Mouse (Mus musculus): ENCODE measurements at regions not wholly inside any gene's neighbourhood (a gene's known extent, or its start where the extent isn't known, plus 50 kb on each side); places are given as distances from the start of the nearest gene placed in this dataset.

GRCm38 (mm10) chr1:137847311-137847923, 328.1 kb downstream of the Ptprc start:
- H3K36me3 ChIP-seq = no peaks in the 10 kb centered on the region
- peaks cover 4% of the 10 kb centered on the region; the same call in 1 of the 2 replicates for H3K4me1 ChIP-seq
- H3K4me3 ChIP-seq = no peak overlapping the region
- no peaks in the 10 kb centered on the region for H3K27me3 ChIP-seq
- ATAC-seq (replicated peaks) = peak; percentile 92
- H3K9ac ChIP-seq (replicated peaks) = no peak overlapping the region
- H3K27ac ChIP-seq (replicated peaks) = peak overlapping the region; percentile 85
- no peaks in the 10 kb centered on the region for H3K9me3 ChIP-seq
- H3K4me2 ChIP-seq (replicated peaks) = no peak overlapping the region
- whole genome bisulfite sequencing = 59% methylated on average over 10 of the region's 10 CpGs

GRCm38 (mm10) chr1:137846857-137847256, 328.7 kb downstream of the Ptprc start:
- Histone ChIP-seq H3K36me3 (no peaks in the 10 kb centered on the region), H3K27ac (replicated peaks) (peak overlapping the region; percentile 85), H3K4me1 (peaks cover 4% of the 10 kb centered on the region; the same call in 1 of the 2 replicates), H3K9ac (replicated peaks) (no peak overlapping the region), H3K9me3 (no peaks in the 10 kb centered on the region), H3K4me3 (no peak overlapping the region), H3K27me3 (no peaks in the 10 kb centered on the region), H3K4me2 (replicated peaks) (no peak overlapping the region)
- 30% methylated on average over 1 of the region's 1 CpGs for WGBS
- peak; percentile 76 for ATAC-seq (replicated peaks)

- Histone ChIP-seq H3K4me2 (replicated peaks) (no peak overlapping the region), H3K4me1 (peaks cover 19% of the 10 kb centered on the region), H3K4me3 (no peak overlapping the region), H3K9ac (replicated peaks) (no peak overlapping the region), H3K27me3 (no peaks in the 10 kb centered on the region), H3K36me3 (no peaks in the 10 kb centered on the region), H3K27ac (replicated peaks) (no peak overlapping the region), H3K9me3 (no peaks in the 10 kb centered on the region)
- no peak for ATAC-seq (replicated peaks)
These were observed 335.0 kb downstream of the Ptprc start for GRCm38 (mm10) chr1:137840531-137840930.

- no peak for ATAC-seq (replicated peaks)
- H3K27me3 ChIP-seq = no peaks in the 10 kb centered on the region
- WGBS = 41% methylated on average over 5 of the region's 5 CpGs
- H3K9ac ChIP-seq (replicated peaks) = no peak overlapping the region
- H3K9me3 ChIP-seq = no peaks in the 10 kb centered on the region
- H3K4me3 ChIP-seq = no peak overlapping the region
- H3K36me3 ChIP-seq = no peaks in the 10 kb centered on the region
- H3K27ac ChIP-seq (replicated peaks) = peak overlapping the region; percentile 58
- H3K4me1 ChIP-seq = peaks cover 19% of the 10 kb centered on the region
- H3K4me2 ChIP-seq (replicated peaks) = no peak overlapping the region
These were observed 335.8 kb downstream of the Ptprc start for GRCm38 (mm10) chr1:137839703-137840102.

- Histone ChIP-seq H3K4me3 (no peak overlapping the region), H3K9me3 (no peaks in the 10 kb centered on the region), H3K4me2 (replicated peaks) (no peak overlapping the region), H3K27ac (replicated peaks) (peak overlapping the region; percentile 58), H3K27me3 (no peaks in the 10 kb centered on the region), H3K9ac (replicated peaks) (no peak overlapping the region), H3K4me1 (peaks cover 19% of the 10 kb centered on the region), H3K36me3 (no peaks in the 10 kb centered on the region)
- 0 out of 2 replicates have a peak, but pooled peaks have one; percentile 32 for ATAC-seq (replicated peaks)
- WGBS = 83% methylated on average over 2 of the region's 2 CpGs
These were observed 336.2 kb downstream of the Ptprc start for GRCm38 (mm10) chr1:137839263-137839662.

- no peak overlapping the region for H3K4me3 ChIP-seq
- no peak overlapping the region for H3K9ac ChIP-seq (replicated peaks)
- ATAC-seq (replicated peaks) = peak; percentile 86
- H3K4me1 ChIP-seq = peaks cover 19% of the 10 kb centered on the region
- H3K9me3 ChIP-seq = no peaks in the 10 kb centered on the region
- H3K36me3 ChIP-seq = no peaks in the 10 kb centered on the region
- no peaks in the 10 kb centered on the region for H3K27me3 ChIP-seq
- H3K27ac ChIP-seq (replicated peaks) = 0 out of 2 replicates have a peak overlapping the region, but pooled peaks have one; percentile 20
- no peak overlapping the region for H3K4me2 ChIP-seq (replicated peaks)
- WGBS = 6% methylated on average over 8 of the region's 8 CpGs
These were observed 337.2 kb downstream of the Ptprc start for GRCm38 (mm10) chr1:137838357-137838756.

GRCm38 (mm10) chr1:137833535-137833934, 342.0 kb downstream of the Ptprc start:
- Histone ChIP-seq H3K27ac (replicated peaks) (no peak overlapping the region), H3K4me1 (peaks cover 7% of the 10 kb centered on the region), H3K4me2 (replicated peaks) (no peak overlapping the region), H3K36me3 (no peaks in the 10 kb centered on the region), H3K4me3 (no peak overlapping the region), H3K9ac (replicated peaks) (no peak overlapping the region), H3K9me3 (no peaks in the 10 kb centered on the region), H3K27me3 (no peaks in the 10 kb centered on the region)
- WGBS = 81% methylated on average over 3 of the region's 3 CpGs
- ATAC-seq (replicated peaks) = no peak

- H3K4me3 ChIP-seq = no peak overlapping the region
- no peak overlapping the region for H3K4me2 ChIP-seq (replicated peaks)
- H3K27me3 ChIP-seq = no peaks in the 10 kb centered on the region
- no peaks in the 10 kb centered on the region for H3K36me3 ChIP-seq
- no peaks in the 10 kb centered on the region for H3K9me3 ChIP-seq
- 80% methylated on average over 4 of the region's 4 CpGs for WGBS
- no peak for ATAC-seq (replicated peaks)
- no peaks in the 10 kb centered on the region for H3K4me1 ChIP-seq
- H3K9ac ChIP-seq (replicated peaks) = no peak overlapping the region
- no peak overlapping the region for H3K27ac ChIP-seq (replicated peaks)
These were observed 344.2 kb downstream of the Ptprc start for GRCm38 (mm10) chr1:137831284-137831683.

GRCm38 (mm10) chr1:137827379-137827778, 348.1 kb downstream of the Ptprc start:
- no peaks in the 10 kb centered on the region for H3K36me3 ChIP-seq
- 86% methylated on average over 4 of the region's 4 CpGs for WGBS
- H3K4me2 ChIP-seq (replicated peaks) = no peak overlapping the region
- no peaks in the 10 kb centered on the region for H3K4me1 ChIP-seq
- no peak overlapping the region for H3K9ac ChIP-seq (replicated peaks)
- H3K9me3 ChIP-seq = no peaks in the 10 kb centered on the region
- no peak overlapping the region for H3K4me3 ChIP-seq
- no peak overlapping the region for H3K27ac ChIP-seq (replicated peaks)
- no peaks in the 10 kb centered on the region for H3K27me3 ChIP-seq
- ATAC-seq (replicated peaks) = no peak

GRCm38 (mm10) chr1:137815401-137815888, 360.1 kb downstream of the Ptprc start:
- H3K4me3 ChIP-seq = no peak overlapping the region
- WGBS = 92% methylated on average over 4 of the region's 4 CpGs
- no peaks in the 10 kb centered on the region for H3K9me3 ChIP-seq
- no peak overlapping the region for H3K9ac ChIP-seq (replicated peaks)
- H3K27ac ChIP-seq (replicated peaks) = no peak overlapping the region
- H3K36me3 ChIP-seq = no peaks in the 10 kb centered on the region
- ATAC-seq (replicated peaks) = no peak
- no peaks in the 10 kb centered on the region for H3K4me1 ChIP-seq
- no peak overlapping the region for H3K4me2 ChIP-seq (replicated peaks)
- no peaks in the 10 kb centered on the region for H3K27me3 ChIP-seq

- Histone ChIP-seq H3K4me1 (no peaks in the 10 kb centered on the region), H3K4me2 (replicated peaks) (no peak overlapping the region), H3K27ac (replicated peaks) (no peak overlapping the region), H3K4me3 (no peak overlapping the region), H3K9ac (replicated peaks) (no peak overlapping the region), H3K9me3 (no peaks in the 10 kb centered on the region), H3K27me3 (no peaks in the 10 kb centered on the region), H3K36me3 (no peaks in the 10 kb centered on the region)
- ATAC-seq (replicated peaks) = no peak
- 95% methylated on average over 2 of the region's 2 CpGs for WGBS
These were observed 361.0 kb downstream of the Ptprc start for GRCm38 (mm10) chr1:137814556-137814955.

GRCm38 (mm10) chr1:137813716-137814115, 361.8 kb downstream of the Ptprc start:
- ATAC-seq (replicated peaks) = no peak
- Histone ChIP-seq H3K4me1 (no peaks in the 10 kb centered on the region), H3K9me3 (no peaks in the 10 kb centered on the region), H3K4me2 (replicated peaks) (no peak overlapping the region), H3K4me3 (no peak overlapping the region), H3K27me3 (no peaks in the 10 kb centered on the region), H3K27ac (replicated peaks) (no peak overlapping the region), H3K36me3 (no peaks in the 10 kb centered on the region), H3K9ac (replicated peaks) (no peak overlapping the region)
- 41% methylated on average over 1 of the region's 1 CpGs for WGBS

GRCm38 (mm10) chr1:137811981-137812380, 363.5 kb downstream of the Ptprc start:
- no peaks in the 10 kb centered on the region for H3K9me3 ChIP-seq
- H3K36me3 ChIP-seq = no peaks in the 10 kb centered on the region
- 92% methylated on average over 4 of the region's 4 CpGs for WGBS

More at GRCm38 (mm10) chr1:137811981-137812380, 363.5 kb downstream of the Ptprc start:
- H3K4me3 ChIP-seq = no peak overlapping the region
- H3K27me3 ChIP-seq = no peaks in the 10 kb centered on the region
- H3K27ac ChIP-seq (replicated peaks) = no peak overlapping the region
- H3K4me1 ChIP-seq = no peaks in the 10 kb centered on the region
- ATAC-seq (replicated peaks) = no peak
- no peak overlapping the region for H3K4me2 ChIP-seq (replicated peaks)
- no peak overlapping the region for H3K9ac ChIP-seq (replicated peaks)
